Comparison of ENCODE assay signal across 8 mouse cellular contexts in the genomic region with DNA sequence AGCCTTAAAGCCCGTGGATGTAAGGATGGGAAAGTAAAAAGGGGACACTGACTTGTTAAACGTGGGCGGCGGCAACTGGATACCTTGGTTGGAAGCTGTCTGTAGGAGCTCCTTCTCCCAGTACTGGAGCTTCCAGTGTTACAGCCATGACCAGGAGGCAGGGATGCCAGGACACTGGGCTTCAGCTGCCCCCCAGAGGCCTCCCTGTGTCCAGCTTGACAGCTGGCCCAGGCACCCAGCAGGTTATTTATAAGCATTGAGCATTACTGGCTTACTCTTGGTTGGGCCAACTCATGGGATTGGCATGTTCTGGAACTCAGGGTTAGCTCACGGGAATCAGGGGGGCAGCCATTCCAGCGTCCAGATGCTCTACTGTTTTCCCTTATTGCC. TPM values are rescaled to one million over a fixed set of nuclear protein-coding genes. Genes with fewer than 3 reads are reported as not detected.
DNase-seq lines count a peak whose midpoint lies in the region; ATAC-seq and TF ChIP-seq lines count a peak whose summit lies in the region.

No protein-coding gene starts in this region.

- peak overlapping the region; percentile 77 for H3K4me3 ChIP-seq in E14TG2a.4 (replicated peaks; ENCODE audit: low read length)
- peak overlapping the region; percentile 38 for H3K4me3 ChIP-seq in embryonic fibroblast, embryonic 13.5 days (ENCODE audit: insufficient read depth, low read length)
- H3K4me3 ChIP-seq in limb, embryonic 10.5 days: peak overlapping the region; percentile 57
- H3K4me3 ChIP-seq in midbrain, embryonic 15.5 days: peak overlapping the region; percentile 43

- peak overlapping the region; percentile 89 for H3K4me2 ChIP-seq in midbrain, embryonic 15.5 days

- peak; percentile 76 to 83 for DNase-seq in heart, postnatal 10 days
- DNase-seq in limb, embryonic 10.5 days (ENCODE audit: low spot score): no peak
- DNase-seq in yolk sac, embryonic 10.5 days (ENCODE audit: low spot score): no peak
- DNase-seq in urinary bladder, postnatal 36 days (ENCODE audit: low spot score in 2 of 2): no peak

- H3K36me3 ChIP-seq in E14TG2a.4 (ENCODE audit: insufficient read depth, low read length): no peaks in the 10 kb centered on the region
- no peaks in the 10 kb centered on the region for H3K36me3 ChIP-seq in limb, embryonic 10.5 days
- no peaks in the 10 kb centered on the region for H3K36me3 ChIP-seq in midbrain, embryonic 15.5 days (replicated peaks)

- no peak for TF ChIP-seq POLR2A in embryonic fibroblast, embryonic 13.5 days (IDR thresholded peaks at IDR 0.05; ENCODE audit: low read depth, low read length)

- H3K9me3 ChIP-seq in E14TG2a.4 (ENCODE audit: low read length): no peaks in the 10 kb centered on the region
- H3K9me3 ChIP-seq in limb, embryonic 10.5 days (replicated peaks): no peaks in the 10 kb centered on the region
- H3K9me3 ChIP-seq in midbrain, embryonic 15.5 days: no peaks in the 10 kb centered on the region

- no peak overlapping the region; the same call in 1 of the 2 replicates for H3K9ac ChIP-seq in midbrain, embryonic 15.5 days

- intact Hi-C loops in heart, postnatal 10 days (cut with DNase I): loop anchor here (2.0 kb wide), 1 partner anchor 22 kb away; the partner anchor contains the start of gene Haspin

- WGBS in limb, embryonic 10.5 days: 27% methylated on average over 6 of the region's 6 CpGs
- WGBS in midbrain, embryonic 15.5 days: 29% methylated on average over 6 of the region's 6 CpGs

- peaks cover 16% of the 10 kb centered on the region for H3K4me1 ChIP-seq in E14TG2a.4 (replicated peaks; ENCODE audit: low read depth, low read length)
- peaks cover 8% of the 10 kb centered on the region for H3K4me1 ChIP-seq in embryonic fibroblast, embryonic 13.5 days (ENCODE audit: control insufficient read depth, insufficient read depth, low read length)
- peaks cover 12% of the 10 kb centered on the region for H3K4me1 ChIP-seq in limb, embryonic 10.5 days
- peaks cover 11% of the 10 kb centered on the region; the same call in 1 of the 2 replicates for H3K4me1 ChIP-seq in midbrain, embryonic 15.5 days

- peaks cover 59% of the 10 kb centered on the region for H3K27me3 ChIP-seq in E14TG2a.4 (ENCODE audit: insufficient read depth, low read length)
- H3K27me3 ChIP-seq in limb, embryonic 10.5 days (ENCODE audit: low read depth, poor library complexity, severe bottlenecking): peaks cover 47% of the 10 kb centered on the region
- peaks cover 20% of the 10 kb centered on the region for H3K27me3 ChIP-seq in midbrain, embryonic 15.5 days (replicated peaks)

- ATAC-seq in midbrain, embryonic 15.5 days (replicated peaks): no peak
- no peak for ATAC-seq in megakaryocyte-erythroid progenitor cell, adult 5-6 weeks (replicated peaks; ENCODE audit: low FRiP score, low TSS enrichment, poor library complexity, severe bottlenecking)

- no peak for TF ChIP-seq CTCF in E14TG2a.4 (conservative IDR thresholded peaks at IDR 0.05; ENCODE audit: low read length)
- 0 out of 2 replicates have a peak, but pooled peaks have one; percentile 4 for TF ChIP-seq CTCF in embryonic fibroblast, embryonic 13.5 days (IDR thresholded peaks at IDR 0.05; ENCODE audit: borderline replicate concordance, insufficient read depth, low read length)

- peak overlapping the region; percentile 18; the same call in 1 of the 2 replicates for H3K27ac ChIP-seq in embryonic fibroblast, embryonic 13.5 days (ENCODE audit: insufficient read depth, low read length)
- no peak overlapping the region for H3K27ac ChIP-seq in limb, embryonic 10.5 days
- H3K27ac ChIP-seq in midbrain, embryonic 15.5 days: no peak overlapping the region

RNA-seq across cellular contexts. Expression of gene P2rx5, which starts 0.6 kb away (rescaled TPM):
- 4.2 and 4.5 TPM in 2 replicates for polyA plus RNA-seq in embryonic fibroblast, embryonic 13.5 days (2011; ENCODE audit: insufficient read length, low read depth, missing spikeins)
- total RNA-seq in heart, postnatal 10 days (2021): 1 to 10 TPM; 7.4 to 8.1 TPM
- polyA plus RNA-seq in limb, embryonic 10.5 days (2016; fragmentation: Nextera tagmentation; extraction: Ambion mirVana): 0.20 and 0.24 TPM in 2 replicates
- polyA plus RNA-seq in midbrain, embryonic 15.5 days (2015; fragmentation: Nextera tagmentation; extraction: Ambion mirVana): 0.36 and 0.40 TPM in 2 replicates
- total RNA-seq in megakaryocyte-erythroid progenitor cell, adult 5-6 weeks (2014; fragmentation: Nextera tagmentation): 1.7 TPM in 1 of 2 replicates, not detected in the other
- not detected in 2 replicates for total RNA-seq in megakaryocyte-erythroid progenitor cell, adult 5-6 weeks (2017)

RNA-seq across cellular contexts. Expression of gene Emc6, which starts 16.0 kb away (rescaled TPM):
- polyA plus RNA-seq in embryonic fibroblast, embryonic 13.5 days (2011; ENCODE audit: insufficient read length, low read depth, missing spikeins): 37.9 and 40.7 TPM in 2 replicates
- total RNA-seq in heart, postnatal 10 days (2021): 10 to 100 TPM; 71.4 to 82.7 TPM
- polyA plus RNA-seq in limb, embryonic 10.5 days (2016; fragmentation: Nextera tagmentation; extraction: Ambion mirVana): 114 and 133 TPM in 2 replicates
- polyA plus RNA-seq in midbrain, embryonic 15.5 days (2015; fragmentation: Nextera tagmentation; extraction: Ambion mirVana): 116 TPM in 2 replicates
- 77.1 and 79.8 TPM in 2 replicates for total RNA-seq in megakaryocyte-erythroid progenitor cell, adult 5-6 weeks (2014; fragmentation: Nextera tagmentation)
- total RNA-seq in megakaryocyte-erythroid progenitor cell, adult 5-6 weeks (2017): 34.1 and 53.7 TPM in 2 replicates

RNA-seq across cellular contexts. Expression of gene Tax1bp3, which starts 16.1 kb away (rescaled TPM):
- polyA plus RNA-seq in embryonic fibroblast, embryonic 13.5 days (2011; ENCODE audit: insufficient read length, low read depth, missing spikeins): 129 and 131 TPM in 2 replicates
- total RNA-seq in heart, postnatal 10 days (2021): 100 to 1,000 TPM in 1 of 2 experiments, 10 to 100 TPM in 1; 89.1 to 105 TPM
- polyA plus RNA-seq in limb, embryonic 10.5 days (2016; fragmentation: Nextera tagmentation; extraction: Ambion mirVana): 190 and 226 TPM in 2 replicates
- polyA plus RNA-seq in midbrain, embryonic 15.5 days (2015; fragmentation: Nextera tagmentation; extraction: Ambion mirVana): 156 and 161 TPM in 2 replicates
- total RNA-seq in megakaryocyte-erythroid progenitor cell, adult 5-6 weeks (2014; fragmentation: Nextera tagmentation): 3.8 and 5.6 TPM in 2 replicates
- 1.2 and 5.5 TPM in 2 replicates for total RNA-seq in megakaryocyte-erythroid progenitor cell, adult 5-6 weeks (2017)

RNA-seq across cellular contexts. Expression of gene Haspin, which starts 22.7 kb away (rescaled TPM):
- 5.6 and 6.4 TPM in 2 replicates for polyA plus RNA-seq in embryonic fibroblast, embryonic 13.5 days (2011; ENCODE audit: insufficient read length, low read depth, missing spikeins)
- 1 to 10 TPM; 2.4 TPM for total RNA-seq in heart, postnatal 10 days (2021)
- polyA plus RNA-seq in limb, embryonic 10.5 days (2016; fragmentation: Nextera tagmentation; extraction: Ambion mirVana): 25.5 and 25.7 TPM in 2 replicates
- 2.2 and 2.6 TPM in 2 replicates for polyA plus RNA-seq in midbrain, embryonic 15.5 days (2015; fragmentation: Nextera tagmentation; extraction: Ambion mirVana)
- total RNA-seq in megakaryocyte-erythroid progenitor cell, adult 5-6 weeks (2014; fragmentation: Nextera tagmentation): 10.9 and 14.4 TPM in 2 replicates
- total RNA-seq in megakaryocyte-erythroid progenitor cell, adult 5-6 weeks (2017): 12.8 and 14.8 TPM in 2 replicates

RNA-seq across cellular contexts. Expression of gene Ctns, which starts 38.0 kb away (rescaled TPM):
- 17.9 and 22.1 TPM in 2 replicates for polyA plus RNA-seq in embryonic fibroblast, embryonic 13.5 days (2011; ENCODE audit: insufficient read length, low read depth, missing spikeins)
- 10 to 100 TPM; 11.7 to 13.9 TPM for total RNA-seq in heart, postnatal 10 days (2021)
- 16.7 and 21.0 TPM in 2 replicates for polyA plus RNA-seq in limb, embryonic 10.5 days (2016; fragmentation: Nextera tagmentation; extraction: Ambion mirVana)
- polyA plus RNA-seq in midbrain, embryonic 15.5 days (2015; fragmentation: Nextera tagmentation; extraction: Ambion mirVana): 19.9 and 20.8 TPM in 2 replicates
- total RNA-seq in megakaryocyte-erythroid progenitor cell, adult 5-6 weeks (2014; fragmentation: Nextera tagmentation): 12.0 and 13.2 TPM in 2 replicates
- total RNA-seq in megakaryocyte-erythroid progenitor cell, adult 5-6 weeks (2017): 4.0 and 9.5 TPM in 2 replicates

Comparison
In these comparisons a context has a peak if more than half of its experiments do, and no peak if none do; other contexts are left out.
1. DNase-seq: peak in heart, postnatal 10 days (2 of 2); none in limb, embryonic 10.5 days (single experiment), yolk sac, embryonic 10.5 days (single experiment) and urinary bladder, postnatal 36 days (0 of 2).
2. Peak in every context shown above with its lines, with median percentiles within 50 percentile points of each other: H3K4me3 ChIP-seq.